Mouse (Mus musculus) hindbrain, embryonic 11.5 days (tissue): ENCODE results near the gene Rgl1. TPM values are rescaled to one million over a fixed set of nuclear protein-coding genes. Genes with fewer than 3 reads are reported as not detected.
A peak's percentile ranks its signal among the peaks of the same experiment; 100 is the strongest.

Source experiments
- ATAC-seq: fragments of 200-750 bp; cut with Nextera tagmentation; 2 replicates; pipeline ENCODE4 v1.8.0; 2017; ENCODE audit warnings: mild to moderate bottlenecking, moderate TSS enrichment, moderate library complexity; ENCODE audit not compliant: low FRiP score
- DNase-seq: peaks from one replicate; pipeline ENCODE4 v3.0.0-alpha.2; 2015; ENCODE audit warnings: low spot score
- H3K27ac ChIP-seq: fragments of 300-500 bp; sonication (generic); 2 replicates; pipeline ENCODE4 v1.5.1; 2014; ENCODE audit warnings: mild to moderate bottlenecking, low read depth, low read length
- H3K27me3 ChIP-seq: fragments of 300-500 bp; sonication (generic); 2 replicates; pipeline ENCODE4 v1.6.1; 2014; ENCODE audit warnings: mild to moderate bottlenecking, low read length, moderate library complexity, mixed read lengths; ENCODE audit not compliant: control insufficient read depth, insufficient read depth
- H3K36me3 ChIP-seq: fragments of 300-500 bp; sonication (generic); 2 replicates; pipeline ENCODE4 v1.6.1; 2014; ENCODE audit warnings: mild to moderate bottlenecking, low read length, moderate library complexity, mixed read lengths; ENCODE audit not compliant: control insufficient read depth, insufficient read depth
- H3K4me1 ChIP-seq: fragments of 300-500 bp; sonication (generic); replicated peaks from 2 replicates; pipeline ENCODE4 v1.6.1; 2014; ENCODE audit warnings: low read length, mixed read lengths; ENCODE audit not compliant: control insufficient read depth, insufficient read depth
- H3K4me2 ChIP-seq: fragments of 300-500 bp; sonication (generic); replicated peaks from 2 replicates; pipeline ENCODE4 v1.6.1; 2014; ENCODE audit warnings: mild to moderate bottlenecking, low read depth, low read length
- H3K4me3 ChIP-seq: fragments of 300-500 bp; sonication (generic); 2 replicates; pipeline ENCODE4 v1.5.1; 2014; ENCODE audit warnings: low read depth, low read length
- H3K9ac ChIP-seq: fragments of 300-500 bp; sonication (generic); 2 replicates; pipeline ENCODE4 v1.6.1; 2014; ENCODE audit warnings: low read depth, low read length
- H3K9me3 ChIP-seq: fragments of 300-500 bp; sonication (generic); 2 replicates; pipeline ENCODE4 v1.6.1; 2016; ENCODE audit warnings: low read length; ENCODE audit not compliant: control insufficient read depth
- WGBS: fragments of 180-500 bp; shearing (Covaris S2); extraction: QIAGEN DNeasy Blood & Tissue Kit; methylation state at CpG from one replicate; pipeline ENCODE4 v1.1.7; 2014; 5-methylcytosine and 5-hydroxymethylcytosine counted together
- polyA plus RNA-seq: library from polyadenylated mRNA; unstranded; fragments of >200 nt; fragmentation: Nextera tagmentation; extraction: Ambion mirVana; gene quantifications from 2 replicates; pipeline ENCODE4 v1.2.1, GENCODE M21; 2014

Gene Rgl1
- polyA plus RNA-seq, 1 experiment from 2014 or later: 26.6 TPM

GRCm38 (mm10) chr1:152799897-152800296 lies 33.7 kb upstream of the Rgl1 start, which contains the start of gene Ncf2:
Gene Ncf2 (plus strand): TSS chr1:152800194.
- Histone ChIP-seq H3K4me3 (no peak within 1 kb of the TSS), H3K4me1 (no peaks in the 10 kb centered on the region), H3K36me3 (no peaks in the 10 kb centered on the region), H3K27ac (no peak within 1 kb of the TSS), H3K9ac (no peak within 1 kb of the TSS), H3K4me2 (no peak within 1 kb of the TSS), H3K9me3 (no peaks in the 10 kb centered on the region), H3K27me3 (no peaks in the 10 kb centered on the region)
- WGBS: 5% methylated on average over 2 of the region's 2 CpGs
- DNase-seq: peak; percentile 39
- ATAC-seq: peak; percentile 53; the same call in 1 of the 2 replicates

DNA sequence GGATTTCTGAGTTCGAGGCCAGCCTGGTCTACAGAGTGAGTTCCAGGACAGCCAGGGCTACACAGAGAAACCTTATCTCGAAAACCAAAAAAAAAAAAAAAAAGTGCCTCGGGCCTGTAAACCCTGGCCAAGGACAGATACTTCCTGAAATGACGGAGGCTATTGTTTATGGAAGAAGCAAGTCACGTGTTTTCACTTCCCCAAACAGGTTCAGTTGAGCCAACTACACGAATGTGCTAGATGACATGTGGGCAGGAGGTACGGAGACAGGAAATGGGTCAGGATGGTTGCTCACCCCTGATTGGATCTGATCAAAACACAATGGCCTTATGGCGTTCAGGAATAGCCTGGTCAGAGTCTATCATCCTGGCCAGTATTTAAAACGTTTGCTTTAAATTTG lies 32.0 kb upstream of the Rgl1 start:
- no peaks in the 10 kb centered on the region for H3K27me3 ChIP-seq
- no peak overlapping the region for H3K9ac ChIP-seq
- DNase-seq (no peak), ATAC-seq (no peak)
- H3K4me3 ChIP-seq: no peak overlapping the region
- 0 out of 2 replicates have a peak, but pooled peaks cover 7% of the 10 kb centered on the region for H3K4me1 ChIP-seq
- H3K4me2 ChIP-seq: no peak overlapping the region
- H3K9me3 ChIP-seq: no peaks in the 10 kb centered on the region
- 75% methylated on average over 9 of the region's 9 CpGs for WGBS
- H3K27ac ChIP-seq: no peak overlapping the region
- H3K36me3 ChIP-seq: no peaks in the 10 kb centered on the region

DNA sequence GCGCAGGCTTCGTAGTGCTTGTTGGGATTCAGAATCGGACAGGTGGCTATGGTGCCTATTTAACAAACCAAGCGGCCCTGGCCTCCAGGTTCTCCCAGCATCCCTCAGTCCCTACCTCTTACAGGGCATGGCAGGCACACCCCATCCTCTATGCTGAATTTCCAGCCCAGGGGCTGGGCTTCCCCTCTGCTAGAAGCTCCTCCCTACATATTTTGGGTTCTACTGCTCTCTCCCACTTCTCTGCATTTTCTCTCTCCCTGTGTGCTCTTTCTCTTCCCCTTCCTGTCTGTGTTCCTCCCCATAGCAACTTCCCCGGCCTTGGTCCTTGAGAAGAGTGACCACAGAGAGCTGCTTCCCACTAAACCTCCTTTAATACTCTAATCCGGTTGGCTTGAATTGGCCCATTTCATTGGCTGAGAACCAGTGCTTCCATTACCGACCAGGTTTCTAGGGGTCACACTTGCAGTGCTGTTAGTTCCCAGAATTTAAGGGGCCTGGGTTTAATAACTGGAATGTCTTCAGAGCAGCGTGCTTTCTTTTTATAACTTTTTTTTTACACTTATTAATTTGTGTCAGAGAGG lies 30.6 kb upstream of the Rgl1 start:
- no peak for DNase-seq

DNA sequence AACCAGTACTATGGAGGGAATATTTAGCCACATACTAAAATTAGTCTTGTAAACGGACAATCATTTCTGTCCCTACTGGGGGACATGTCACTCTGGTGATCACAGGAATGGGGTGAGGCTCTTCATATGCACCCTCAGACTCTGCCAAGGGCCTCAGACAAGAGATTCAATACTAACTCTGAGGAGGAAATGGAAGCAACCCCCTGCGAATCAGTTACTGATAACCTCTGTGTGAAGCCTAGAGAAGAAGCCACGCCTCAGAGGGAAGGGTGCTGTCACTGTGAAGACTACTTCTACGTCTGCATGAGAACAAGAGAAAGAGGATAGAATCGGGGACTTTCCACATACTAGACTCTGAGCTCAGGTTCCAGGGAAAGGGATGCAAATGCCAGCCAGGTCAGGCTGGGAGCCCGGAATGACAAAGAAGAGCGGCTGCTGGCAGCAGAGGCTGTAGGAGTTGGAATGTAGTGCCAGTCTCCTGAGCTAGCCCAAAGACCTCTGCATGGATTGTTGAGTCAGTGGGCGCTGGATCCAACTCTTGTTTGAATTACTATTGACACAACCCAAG lies 29.6 kb upstream of the Rgl1 start:
- 67% methylated on average over 8 of the region's 8 CpGs for WGBS

More for the DNA sequence above, 30.6 kb upstream of the Rgl1 start:
- no peaks in the 10 kb centered on the region for H3K27me3 ChIP-seq
- H3K4me3 ChIP-seq: no peak overlapping the region
- WGBS: 84% methylated on average over 8 of the region's 8 CpGs
- no peak for ATAC-seq
- H3K9me3 ChIP-seq: no peaks in the 10 kb centered on the region
- H3K9ac ChIP-seq: no peak overlapping the region
- H3K36me3 ChIP-seq: no peaks in the 10 kb centered on the region
- H3K4me2 ChIP-seq: no peak overlapping the region
- no peak overlapping the region for H3K27ac ChIP-seq
- H3K4me1 ChIP-seq: 0 out of 2 replicates have a peak, but pooled peaks cover 8% of the 10 kb centered on the region

DNA sequence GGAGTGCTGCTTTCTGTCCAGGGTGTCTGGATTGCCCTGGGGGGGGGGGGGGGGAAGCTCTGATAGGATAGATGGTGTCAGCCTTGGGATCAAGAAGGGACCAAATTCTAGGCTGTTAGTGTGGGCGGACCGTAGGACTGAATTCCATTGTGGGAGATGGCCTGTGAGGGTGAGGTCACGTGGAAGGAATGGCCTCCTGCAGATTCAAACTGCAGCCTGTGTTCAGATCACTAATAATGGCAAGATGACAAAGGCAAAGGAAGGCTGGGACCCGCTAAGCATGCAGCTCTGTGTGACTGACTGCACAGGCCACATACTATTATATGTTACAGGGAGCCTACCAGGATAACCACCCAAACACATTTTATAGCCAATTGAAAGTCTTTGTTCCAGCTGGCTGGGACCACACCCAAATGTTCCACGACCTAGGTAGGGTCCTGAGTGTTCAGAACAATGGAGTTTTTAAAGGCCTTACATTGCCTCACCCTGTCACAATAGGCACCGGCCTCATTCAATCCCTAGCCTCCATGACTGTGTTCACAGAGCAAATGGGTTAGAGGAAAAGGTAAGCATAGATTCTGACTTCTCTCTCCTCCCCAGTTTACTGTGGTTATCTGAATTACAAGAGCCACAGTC lies 27.5 kb upstream of the Rgl1 start:
- ATAC-seq (peak; percentile 45), DNase-seq (peak; percentile 38)
- WGBS: 19% methylated on average over 6 of the region's 6 CpGs
- Histone ChIP-seq H3K27me3 (no peaks in the 10 kb centered on the region), H3K9ac (no peak overlapping the region), H3K36me3 (no peaks in the 10 kb centered on the region), H3K9me3 (no peaks in the 10 kb centered on the region), H3K27ac (peak overlapping the region; percentile 61), H3K4me3 (no peak overlapping the region), H3K4me1 (peaks cover 13% of the 10 kb centered on the region; the same call in 1 of the 2 replicates), H3K4me2 (no peak overlapping the region)

More for the DNA sequence above, 29.6 kb upstream of the Rgl1 start:
- no peak for ATAC-seq
- no peak overlapping the region for H3K4me3 ChIP-seq
- no peaks in the 10 kb centered on the region for H3K36me3 ChIP-seq
- no peak for DNase-seq
- no peaks in the 10 kb centered on the region for H3K27me3 ChIP-seq
- peaks cover 13% of the 10 kb centered on the region; the same call in 1 of the 2 replicates for H3K4me1 ChIP-seq
- H3K9me3 ChIP-seq: no peaks in the 10 kb centered on the region
- no peak overlapping the region for H3K9ac ChIP-seq
- H3K27ac ChIP-seq: no peak overlapping the region
- no peak overlapping the region for H3K4me2 ChIP-seq

- no peaks in the 10 kb centered on the region for H3K9me3 ChIP-seq
- no peaks in the 10 kb centered on the region for H3K27me3 ChIP-seq
- WGBS: 11% methylated on average over 12 of the region's 12 CpGs
- no peak overlapping the region for H3K4me2 ChIP-seq
- H3K27ac ChIP-seq: peak overlapping the region; percentile 61
- DNase-seq: peak; percentile 51
- peak; percentile 53; the same call in 1 of the 2 replicates for ATAC-seq
- no peaks in the 10 kb centered on the region for H3K36me3 ChIP-seq
- H3K4me1 ChIP-seq: peaks cover 13% of the 10 kb centered on the region; the same call in 1 of the 2 replicates
- H3K4me3 ChIP-seq: no peak overlapping the region
- no peak overlapping the region for H3K9ac ChIP-seq
Measured at GRCm38 (mm10) chr1:152792736-152793494, 26.8 kb upstream of the Rgl1 start.

DNA sequence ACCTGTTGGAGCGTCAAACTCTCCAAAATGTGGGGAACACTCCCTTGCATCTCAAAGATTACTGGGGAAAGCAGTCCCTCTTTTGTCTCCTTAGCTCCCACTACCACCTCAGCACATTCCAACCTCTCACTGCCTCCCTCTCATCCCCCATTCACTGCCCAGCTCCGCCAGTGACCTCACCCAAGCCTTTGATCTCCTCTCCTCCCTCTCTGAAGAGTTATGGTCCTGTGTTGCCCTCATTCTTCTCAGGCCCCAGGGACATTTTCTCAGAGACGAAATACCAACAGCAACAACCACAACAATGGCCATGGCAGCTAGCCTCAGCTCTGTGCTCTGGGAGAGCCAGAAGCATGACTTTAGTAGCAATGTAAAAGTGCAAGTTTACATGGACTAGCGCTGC lies 25.1 kb upstream of the Rgl1 start:
- H3K4me2 ChIP-seq: no peak overlapping the region
- no peaks in the 10 kb centered on the region for H3K27me3 ChIP-seq
- H3K4me3 ChIP-seq: no peak overlapping the region
- H3K9ac ChIP-seq: no peak overlapping the region
- peaks cover 13% of the 10 kb centered on the region; the same call in 1 of the 2 replicates for H3K4me1 ChIP-seq
- no peaks in the 10 kb centered on the region for H3K36me3 ChIP-seq
- no peak overlapping the region for H3K27ac ChIP-seq
- DNase-seq: no peak
- ATAC-seq: no peak
- WGBS: 15% methylated on average over 4 of the region's 4 CpGs
- no peaks in the 10 kb centered on the region for H3K9me3 ChIP-seq

DNA sequence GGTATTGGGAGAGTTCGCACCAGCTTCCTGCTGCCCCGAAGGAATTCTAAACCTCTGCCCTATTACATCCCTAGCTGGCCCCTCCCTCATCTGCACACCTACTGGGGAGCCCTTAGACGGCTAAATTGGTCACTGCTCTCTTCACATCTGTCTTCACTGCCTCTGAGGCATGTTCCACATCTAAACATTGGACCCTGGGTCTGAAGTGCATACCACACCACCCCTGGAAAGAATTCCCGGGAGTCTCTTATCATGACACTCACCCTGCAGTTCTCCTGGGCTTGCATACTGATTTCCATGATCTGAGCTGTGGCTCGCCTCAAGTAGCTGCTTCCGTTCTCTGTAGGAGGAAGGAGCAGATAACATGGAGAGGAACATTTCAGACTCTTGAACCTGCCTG lies 24.7 kb upstream of the Rgl1 start:
- Histone ChIP-seq H3K4me1 (peaks cover 13% of the 10 kb centered on the region; the same call in 1 of the 2 replicates), H3K9me3 (no peaks in the 10 kb centered on the region), H3K36me3 (no peaks in the 10 kb centered on the region), H3K9ac (no peak overlapping the region), H3K27ac (no peak overlapping the region), H3K27me3 (no peaks in the 10 kb centered on the region), H3K4me2 (no peak overlapping the region), H3K4me3 (no peak overlapping the region)
- DNase-seq: no peak
- ATAC-seq: no peak
- WGBS: 21% methylated on average over 6 of the region's 6 CpGs
